Mouse (Mus musculus) cerebellum, postnatal 36 days (tissue): ENCODE data around the gene Ippk.

Source experiments
- DNase-seq, 2 experiments: peaks; one replicate each; pipeline ENCODE4 v3.0.0; 2021 to 2022; ENCODE audit warnings: mixed read lengths in 2 of 2

Gene Ippk

GRCm38 (mm10) chr13:49420754-49421605 lies at the start of gene Ippk:
Gene Ippk, plus strand, starts transcription at chr13:49421249.
- peak; percentile 97 to 99 for DNase-seq

GRCm38 (mm10) chr13:49371428-49371899 lies 49.6 kb upstream of the Ippk start:
- no peak for DNase-seq

- DNase-seq, result no peak
Observed at GRCm38 (mm10) chr13:49372370-49373060, 48.5 kb upstream of the Ippk start.

GRCm38 (mm10) chr13:49374304-49374703 lies 46.7 kb upstream of the Ippk start:
- DNase-seq, result no peak

GRCm38 (mm10) chr13:49374730-49375129 lies 46.3 kb upstream of the Ippk start:
- no peak for DNase-seq

- DNase-seq, result no peak
Observed at GRCm38 (mm10) chr13:49377608-49378007, 43.4 kb upstream of the Ippk start.

- DNase-seq, result no peak
Observed at GRCm38 (mm10) chr13:49379301-49379700, 41.7 kb upstream of the Ippk start.

- DNase-seq, result peak; percentile 89 to 91
Observed at GRCm38 (mm10) chr13:49381230-49381629, 39.8 kb upstream of the Ippk start.

GRCm38 (mm10) chr13:49382997-49383396 lies 38.1 kb upstream of the Ippk start:
- no peak for DNase-seq

- no peak for DNase-seq
Observed at GRCm38 (mm10) chr13:49384751-49385463, 36.1 kb upstream of the Ippk start.

GRCm38 (mm10) chr13:49391374-49391773 lies 29.7 kb upstream of the Ippk start:
- DNase-seq, result no peak

- DNase-seq, result no peak
Observed at GRCm38 (mm10) chr13:49393579-49393978, 27.5 kb upstream of the Ippk start.

GRCm38 (mm10) chr13:49394886-49395447 lies 26.1 kb upstream of the Ippk start:
- no peak for DNase-seq

- DNase-seq, result no peak
Observed at GRCm38 (mm10) chr13:49396798-49397197, 24.3 kb upstream of the Ippk start.

GRCm38 (mm10) chr13:49398191-49398590 lies 22.9 kb upstream of the Ippk start:
- no peak for DNase-seq

- no peak for DNase-seq
Observed at GRCm38 (mm10) chr13:49400139-49400538, 20.9 kb upstream of the Ippk start.

GRCm38 (mm10) chr13:49402628-49403027 lies 18.4 kb upstream of the Ippk start:
- DNase-seq, result no peak

GRCm38 (mm10) chr13:49407795-49408194 lies 13.3 kb upstream of the Ippk start:
- DNase-seq, result no peak

GRCm38 (mm10) chr13:49421606-49421917 lies 513 bp downstream of the Ippk start:
- peak in 1 of 2 experiments; percentile 16 for DNase-seq

GRCm38 (mm10) chr13:49421959-49422358 lies 910 bp downstream of the Ippk start:
- no peak for DNase-seq

GRCm38 (mm10) chr13:49426736-49427135 lies 5.7 kb downstream of the Ippk start:
- DNase-seq, result no peak

GRCm38 (mm10) chr13:49428042-49428675 lies 7.1 kb downstream of the Ippk start:
- no peak for DNase-seq

GRCm38 (mm10) chr13:49430529-49430928 lies 9.5 kb downstream of the Ippk start:
- DNase-seq, result no peak
